Mouse (Mus musculus) erythroblast, adult 5-6 weeks (primary cell): ENCODE measurements around the gene Spag7. TPM values are rescaled to one million over a fixed set of nuclear protein-coding genes. Genes with fewer than 3 reads are reported as not detected.

Source experiments
- ATAC-seq: replicated peaks from 2 replicates; pipeline ENCODE4 v1.8.0; 2016; ENCODE audit warnings: moderate number of reproducible peaks, mild to moderate bottlenecking, moderate TSS enrichment, inconsistent platforms; ENCODE audit not compliant: poor library complexity, low FRiP score, severe bottlenecking
- total RNA-seq, 2 experiments: library from RNA; stranded (forward) in 1 of 2; stranded (reverse) in 1 of 2; fragments of 150-400 nt in 1 of 2; fragments of 200-764, 138-1000 nt in 1 of 2; gene quantifications; 2 replicates each; pipeline versions ENCODE4 v1.2.3 to v1.2.4; 2015 to 2017; ENCODE audit warnings: low replicate concordance in 2 of 2

Spag7 gene
- total RNA-seq, 2 experiments from 2014 or later, result 10.6 to 21.4 TPM

DNA sequence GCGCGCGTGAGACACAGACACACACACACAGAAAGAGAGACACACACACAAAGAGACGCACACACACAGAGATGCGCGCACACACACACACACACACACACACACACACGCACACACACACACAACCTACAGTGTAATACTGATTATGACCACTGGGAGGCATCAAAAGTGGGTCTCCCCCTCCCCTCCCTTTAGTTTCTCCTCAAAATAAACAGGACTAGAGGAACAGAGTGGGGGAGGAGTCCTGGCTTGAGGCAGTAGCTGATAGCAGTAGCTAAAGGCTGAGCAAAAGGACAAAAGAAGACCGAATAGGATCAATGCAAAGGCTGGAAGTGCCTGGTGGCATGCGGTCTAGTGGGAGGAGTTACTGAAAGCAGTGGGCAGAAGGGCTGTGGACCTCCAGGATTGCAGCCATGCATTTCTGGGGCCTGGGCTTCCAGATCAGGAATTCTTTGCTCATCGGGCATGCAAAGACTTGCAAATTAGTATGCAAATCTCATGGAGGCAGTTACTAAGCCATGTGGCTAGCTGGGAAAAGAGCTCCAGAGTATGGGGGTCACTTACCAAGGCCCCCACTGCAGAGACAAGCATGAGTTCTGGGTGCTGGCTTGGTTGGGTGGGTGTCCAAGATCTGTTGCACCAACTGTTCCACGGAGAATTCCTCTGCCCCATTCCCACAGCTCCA is 12.8 kb upstream of the Spag7 start:
- no peak for ATAC-seq

DNA sequence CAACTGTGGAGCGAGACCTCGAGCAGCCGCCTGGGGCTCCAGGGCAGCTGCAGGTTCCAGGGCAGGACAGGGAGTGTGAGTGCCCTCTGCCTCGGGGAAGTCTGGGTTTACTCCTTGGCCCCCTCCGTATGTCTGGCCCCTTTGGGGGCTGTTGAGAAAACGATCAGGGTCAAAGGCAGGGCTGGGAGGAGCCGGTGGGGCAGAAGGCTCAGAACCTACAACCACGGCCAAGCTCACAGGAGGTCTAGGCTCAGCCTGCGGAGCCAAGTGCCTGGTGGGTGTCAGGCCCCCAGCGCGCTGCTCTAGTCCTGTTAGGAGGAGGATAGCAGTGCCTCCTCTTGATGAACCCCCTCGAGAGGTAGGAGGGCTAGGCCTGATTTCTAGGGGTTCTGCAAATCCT is 12.0 kb upstream of the Spag7 start:
- no peak for ATAC-seq

DNA sequence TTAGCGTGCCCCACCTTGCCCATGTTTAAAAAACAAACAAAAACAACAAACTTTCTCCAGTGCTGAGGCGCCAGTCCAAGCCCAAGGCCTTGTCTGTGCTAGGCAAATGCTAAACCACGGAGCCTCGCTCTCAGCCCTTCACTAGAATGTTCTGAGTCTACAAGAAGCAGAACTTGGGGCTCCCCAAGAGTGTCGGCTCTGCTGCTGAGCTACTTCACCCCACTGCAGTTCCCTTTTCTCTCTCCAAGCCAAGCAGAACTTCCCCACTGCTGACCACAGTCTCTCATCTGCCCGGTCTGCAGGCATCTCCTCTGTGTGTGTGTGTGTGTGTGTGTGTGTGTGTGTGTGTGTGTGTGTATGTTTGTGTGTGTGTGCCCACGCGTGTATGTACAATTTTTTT is 10.7 kb upstream of the Spag7 start:
- ATAC-seq, result no peak

DNA sequence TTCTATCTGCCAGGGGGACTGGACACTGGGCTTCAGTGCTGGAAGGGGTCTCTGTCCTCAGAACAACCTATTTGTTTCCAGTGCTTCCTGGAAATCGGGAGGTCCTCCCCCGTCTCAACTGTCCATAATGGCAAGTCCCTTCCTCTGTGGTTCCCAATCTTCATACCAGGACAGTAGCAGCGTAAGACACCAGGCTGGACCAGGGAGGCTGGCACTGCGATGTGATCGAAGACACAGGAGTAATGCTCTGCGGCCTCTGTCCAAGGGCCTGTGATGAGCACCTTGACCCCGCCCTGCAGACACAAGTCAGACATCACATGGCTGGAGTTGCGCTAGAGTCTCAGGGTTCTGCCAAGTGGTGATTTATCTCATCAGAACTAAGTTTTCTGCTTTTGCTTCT is 10.1 kb upstream of the Spag7 start:
- ATAC-seq, result no peak

DNA sequence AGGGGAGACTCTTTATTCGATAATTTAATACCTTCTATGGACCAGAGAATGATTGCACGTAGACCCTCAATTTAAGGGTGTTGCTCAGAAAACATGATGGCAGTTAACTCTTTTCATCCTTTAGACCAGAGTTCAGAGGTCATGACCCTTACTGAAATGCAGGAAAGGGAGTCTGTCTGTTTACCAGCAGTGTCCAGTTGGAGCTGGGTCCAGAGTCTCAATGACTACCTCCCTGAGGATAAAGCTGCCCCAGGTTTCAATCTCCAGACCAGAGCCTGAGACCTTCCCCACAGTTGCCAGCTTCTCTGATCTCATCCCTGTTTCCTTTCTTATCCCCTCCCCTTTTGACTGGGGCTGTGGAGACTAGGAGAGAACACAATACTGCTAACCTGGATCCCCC is 9.4 kb upstream of the Spag7 start:
- no peak for ATAC-seq

DNA sequence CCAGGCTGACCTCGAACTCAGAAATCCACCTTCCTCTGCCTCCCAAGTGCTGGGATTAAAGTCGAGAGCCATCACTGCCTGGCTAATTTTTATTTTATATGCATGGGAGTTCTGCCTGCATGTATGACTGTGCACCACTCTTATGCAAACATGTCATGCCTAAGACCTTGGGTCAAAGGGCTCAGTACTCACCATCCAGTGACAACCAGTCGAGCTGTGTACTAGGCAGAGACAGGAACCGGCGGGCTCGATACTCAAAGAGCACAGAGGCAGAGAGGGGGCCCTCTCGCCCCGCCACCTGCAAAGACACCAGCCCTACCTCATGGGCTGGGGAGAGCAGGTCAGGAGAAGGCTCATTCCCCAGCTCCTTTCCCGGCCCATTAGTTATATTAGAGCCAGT is 8.9 kb upstream of the Spag7 start:
- no peak for ATAC-seq

DNA sequence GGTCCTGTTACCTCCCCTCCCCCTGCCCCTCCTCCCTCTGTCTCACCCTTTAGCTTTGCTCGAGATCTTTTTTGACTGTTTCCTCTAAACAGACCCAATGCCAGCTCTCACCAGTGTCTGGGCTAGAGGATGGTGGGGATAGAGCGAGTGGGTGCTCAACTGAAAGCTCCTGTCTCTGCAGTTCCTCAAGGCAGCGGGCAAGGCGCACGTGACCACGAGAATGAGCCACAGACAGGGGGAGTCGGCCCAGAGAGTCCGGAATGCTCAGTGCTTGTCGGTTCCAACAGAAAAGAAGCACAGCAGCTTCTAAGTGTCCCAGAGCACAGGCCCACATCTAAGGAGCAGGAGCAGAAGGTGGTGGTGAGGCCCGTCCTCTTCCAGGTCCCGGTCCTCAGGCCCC is 5.3 kb upstream of the Spag7 start:
- ATAC-seq, result no peak

DNA sequence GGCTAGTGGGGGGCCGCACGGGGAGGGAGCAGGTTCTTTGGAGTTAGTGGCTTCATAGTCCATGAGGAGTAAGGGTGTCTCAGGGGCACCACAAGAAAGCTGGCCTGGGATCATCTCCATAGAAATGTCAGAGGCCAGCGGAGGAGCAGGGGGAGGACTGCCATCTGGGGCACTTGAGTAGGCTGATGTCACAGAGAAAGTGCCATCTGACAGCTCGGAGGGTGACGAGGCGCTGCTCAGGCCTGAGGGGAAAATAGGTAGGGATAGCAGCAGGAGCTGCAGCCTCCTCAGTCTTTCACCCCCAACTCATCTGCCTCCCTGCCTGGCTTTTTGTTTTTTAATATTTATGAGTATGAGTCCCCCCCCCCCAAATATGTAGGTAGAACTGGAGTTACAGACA is 4.8 kb upstream of the Spag7 start:
- ATAC-seq, result no peak

DNA sequence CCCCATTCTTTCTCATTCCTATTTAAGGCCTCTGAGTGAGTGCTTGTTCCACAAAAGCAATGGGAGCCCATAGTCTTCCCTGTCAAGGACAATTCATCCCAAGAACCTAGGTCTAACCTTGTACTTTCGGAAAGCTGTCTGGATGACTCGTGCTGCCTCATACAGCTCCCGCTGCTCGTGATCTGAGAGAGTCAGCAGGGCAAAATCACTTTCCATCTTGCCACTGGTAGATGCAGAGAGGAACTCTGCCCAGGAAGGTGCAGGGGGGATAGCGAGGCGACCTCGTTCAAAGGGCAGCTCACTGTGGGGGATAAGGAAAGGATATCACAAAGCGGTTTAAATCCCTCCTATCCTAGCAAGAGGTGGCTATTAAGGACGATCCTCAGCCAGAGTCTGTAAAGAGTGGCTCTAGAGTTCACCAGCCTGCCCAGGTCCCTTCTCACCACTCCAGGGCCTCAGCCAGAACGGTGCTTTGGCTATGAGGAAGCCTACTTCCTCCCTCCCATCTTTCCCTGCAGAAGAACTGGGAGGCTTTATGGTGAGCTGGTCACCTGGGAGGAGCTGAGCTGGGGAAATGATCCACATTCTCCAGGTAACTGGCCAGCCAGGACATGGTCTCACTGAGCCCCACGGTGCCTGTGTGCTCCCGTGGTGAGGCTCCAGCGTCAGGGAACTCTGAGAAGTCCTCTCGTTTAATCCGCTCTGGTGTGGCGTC is 2.3 kb upstream of the Spag7 start:
- ATAC-seq, result no peak

DNA sequence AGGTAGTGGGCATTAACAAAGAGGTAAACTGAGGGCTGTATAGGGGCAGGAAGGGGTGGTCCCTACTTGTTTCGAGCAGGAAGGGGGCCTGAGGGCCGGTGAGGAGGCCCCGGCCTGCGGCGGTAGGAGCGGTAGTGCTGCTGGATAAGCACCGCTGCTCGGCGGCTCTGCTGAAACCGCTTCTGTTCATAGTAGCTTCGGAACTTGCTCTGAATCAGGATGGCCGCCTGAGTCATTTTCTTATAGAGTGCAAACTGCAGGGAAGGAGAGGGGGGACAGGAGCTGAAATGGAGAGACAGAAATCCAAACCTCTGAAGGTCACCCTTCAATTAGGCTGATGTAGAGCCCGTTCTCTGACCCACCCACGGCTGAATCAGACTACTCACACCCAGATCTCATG is 1.3 kb upstream of the Spag7 start:
- no peak for ATAC-seq

DNA sequence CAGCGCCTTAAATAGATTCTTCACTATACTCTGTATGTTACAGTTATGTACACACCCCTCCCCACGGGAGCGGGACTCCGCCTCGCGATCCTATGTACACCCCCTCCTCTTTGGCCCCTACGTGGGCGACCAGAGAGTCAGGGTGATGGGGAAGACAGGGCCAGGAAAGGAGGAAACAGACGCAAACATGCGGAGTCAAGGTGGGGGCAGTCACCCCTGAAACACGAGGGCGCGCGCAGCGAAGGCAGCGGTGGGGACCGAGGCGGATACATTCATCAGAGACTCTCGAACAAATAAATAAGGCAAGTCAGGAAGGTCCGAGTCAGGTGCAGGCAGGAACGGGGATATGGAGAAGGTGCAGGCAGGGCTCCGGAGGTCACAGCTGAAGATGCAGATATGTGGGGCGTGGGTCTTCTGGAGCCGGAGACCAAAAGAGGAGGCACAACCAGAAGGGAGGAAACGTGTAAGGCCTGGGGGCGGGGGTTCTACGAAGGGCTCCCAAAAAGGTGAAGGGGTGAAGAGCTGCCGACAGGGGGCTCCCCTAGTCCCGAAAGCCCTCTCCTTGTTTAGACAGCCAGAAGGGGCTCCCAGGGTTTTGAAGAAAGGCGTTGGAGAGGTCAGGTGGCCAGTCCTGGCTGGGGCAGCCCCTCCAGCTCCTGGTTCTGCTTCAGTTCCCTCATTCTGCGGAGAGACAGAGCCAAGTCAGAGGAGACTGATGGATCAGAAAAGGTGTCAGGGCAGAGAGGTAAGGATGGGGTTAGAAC is 548 bp upstream of the Spag7 start:
- ATAC-seq, result peak; percentile 19

DNA sequence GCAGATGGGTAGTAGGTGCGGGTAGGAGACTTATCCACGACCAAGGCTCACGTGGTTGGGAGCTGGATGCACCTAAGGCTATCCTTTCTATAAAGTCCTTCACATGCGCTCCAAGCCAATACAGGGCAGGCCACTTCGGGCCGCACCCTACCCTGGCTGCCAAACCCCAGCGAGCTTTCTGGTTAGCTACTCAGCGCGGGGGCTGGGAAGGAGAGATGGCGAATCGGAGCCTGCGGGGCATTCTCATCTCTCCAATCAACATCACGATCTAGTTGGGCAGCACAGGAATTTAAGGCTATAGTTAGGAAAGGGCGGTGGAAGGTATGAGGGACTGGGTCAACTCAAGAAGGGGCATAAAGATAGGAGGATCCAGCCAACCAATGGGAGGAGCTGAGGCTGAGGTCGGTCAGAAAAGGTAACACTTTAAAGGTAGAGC is 863 bp downstream of the Spag7 start:
- peak; percentile 56 for ATAC-seq

DNA sequence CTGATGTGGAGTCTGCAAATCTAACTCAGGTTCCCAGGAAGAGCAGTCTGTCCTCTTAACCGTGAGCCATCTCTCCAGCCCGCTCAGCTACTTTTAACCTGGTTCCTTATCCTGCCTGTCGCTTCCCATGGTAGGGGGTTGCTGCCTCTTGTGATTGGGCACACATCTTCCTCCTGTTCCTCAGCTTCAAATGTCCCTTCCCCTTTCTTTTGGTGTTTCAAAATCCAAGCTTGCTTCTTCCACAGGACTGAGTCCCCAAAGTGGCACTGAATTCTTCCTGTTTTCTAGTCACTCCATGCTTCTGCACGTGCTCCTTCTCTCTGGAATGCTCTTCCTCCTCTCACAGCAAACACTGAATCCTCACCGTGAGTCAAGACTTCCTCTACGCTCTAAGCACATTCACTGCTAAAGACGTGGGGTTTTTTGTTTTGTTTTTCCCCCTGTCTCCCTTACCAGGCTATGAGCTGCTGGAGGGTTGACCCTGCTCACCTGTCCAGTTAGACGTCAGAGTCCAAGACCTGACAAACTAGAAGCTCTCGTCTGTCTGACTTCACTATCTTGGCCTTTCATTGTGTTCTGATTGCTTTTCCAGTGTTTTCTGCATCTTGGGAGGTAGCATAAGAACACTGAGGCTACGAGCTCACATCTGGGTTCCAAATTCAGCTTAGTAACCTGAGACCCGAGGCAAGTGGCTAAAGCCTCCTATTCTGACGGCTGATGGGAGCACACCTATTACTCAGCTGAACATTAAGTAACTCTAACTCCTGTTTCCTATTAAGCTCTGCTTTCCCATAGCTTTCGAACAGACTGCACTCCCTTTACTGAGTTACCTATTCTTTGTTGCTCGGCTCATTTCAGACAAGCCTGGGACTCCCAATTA is 1.7 kb downstream of the Spag7 start:
- no peak for ATAC-seq

DNA sequence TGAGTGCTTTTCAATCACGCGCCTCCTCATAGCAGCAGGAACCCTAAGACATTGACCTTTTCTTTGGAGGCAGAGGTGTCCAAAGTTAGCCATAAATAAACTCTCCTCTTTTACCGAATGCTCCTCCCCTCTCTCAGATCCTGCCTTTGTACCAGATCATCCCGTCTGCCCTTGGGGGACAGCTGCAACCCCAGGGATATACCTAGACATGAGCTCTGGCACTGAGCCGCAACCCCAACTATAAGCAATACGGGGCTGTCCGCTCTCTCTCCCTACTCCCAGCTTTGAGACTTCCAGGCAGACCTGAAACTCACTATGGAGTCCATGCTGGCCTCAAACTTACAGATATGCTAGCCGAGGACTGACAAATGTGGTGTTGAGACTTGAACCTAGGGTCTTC is 2.5 kb downstream of the Spag7 start:
- ATAC-seq, result no peak

DNA sequence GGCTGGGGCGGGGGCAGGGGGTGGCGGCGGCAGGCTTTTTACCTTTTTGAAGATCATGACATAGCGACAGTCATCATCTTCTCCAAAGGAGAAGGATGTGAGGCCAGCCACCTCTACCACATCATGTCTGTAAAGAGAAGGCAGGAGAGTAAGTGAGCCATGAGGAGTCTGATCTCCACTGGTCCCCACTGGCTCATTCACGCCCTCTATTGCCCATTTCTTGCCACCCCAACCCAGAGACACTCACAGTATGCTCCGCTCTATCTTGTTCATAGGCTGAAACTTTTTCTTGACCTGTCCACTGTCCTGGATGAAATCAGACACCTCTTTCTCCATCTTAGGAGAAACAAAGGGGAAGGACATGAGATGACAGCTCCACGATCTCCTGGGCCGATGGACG is 4.5 kb downstream of the Spag7 start:
- ATAC-seq, result no peak

DNA sequence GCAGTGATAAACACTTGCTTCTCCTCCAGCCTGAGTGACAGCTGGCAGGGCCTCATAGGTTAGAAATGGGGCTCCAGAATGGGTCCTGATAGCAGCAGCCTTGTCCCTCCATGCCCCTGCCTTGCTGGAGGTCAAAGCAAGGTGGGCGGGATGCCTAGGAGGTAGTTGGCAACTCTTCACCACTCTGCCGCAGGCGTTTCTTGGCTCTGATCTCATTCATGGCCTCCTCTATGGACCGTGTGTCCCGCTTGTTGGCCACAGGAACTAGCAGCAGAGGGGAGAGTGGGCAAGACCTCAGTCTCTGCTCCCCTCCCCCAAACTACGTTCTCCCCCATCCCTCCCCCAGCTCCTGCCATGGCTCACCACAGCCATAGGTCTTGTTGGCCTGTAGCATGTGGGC is 5.3 kb downstream of the Spag7 start:
- no peak for ATAC-seq

DNA sequence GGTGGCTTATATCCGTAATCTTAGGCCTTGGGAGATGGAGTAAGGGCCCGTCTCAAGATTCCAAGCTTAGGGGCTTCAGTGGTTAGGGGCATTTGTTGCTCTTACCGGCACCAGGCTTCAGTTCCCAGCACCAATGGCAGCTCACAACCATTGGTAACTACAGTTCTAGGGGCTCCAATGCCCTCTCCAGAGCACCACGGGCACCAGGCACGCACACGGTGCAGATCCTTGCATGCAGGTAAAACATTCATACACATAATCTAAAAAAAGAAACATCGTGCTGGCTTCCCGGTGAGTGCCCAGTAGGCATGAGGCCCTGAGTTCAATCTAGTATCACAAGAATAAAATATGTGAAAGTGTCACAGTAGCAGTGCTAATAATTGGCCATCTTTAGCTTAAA is 6.1 kb downstream of the Spag7 start:
- no peak for ATAC-seq

DNA sequence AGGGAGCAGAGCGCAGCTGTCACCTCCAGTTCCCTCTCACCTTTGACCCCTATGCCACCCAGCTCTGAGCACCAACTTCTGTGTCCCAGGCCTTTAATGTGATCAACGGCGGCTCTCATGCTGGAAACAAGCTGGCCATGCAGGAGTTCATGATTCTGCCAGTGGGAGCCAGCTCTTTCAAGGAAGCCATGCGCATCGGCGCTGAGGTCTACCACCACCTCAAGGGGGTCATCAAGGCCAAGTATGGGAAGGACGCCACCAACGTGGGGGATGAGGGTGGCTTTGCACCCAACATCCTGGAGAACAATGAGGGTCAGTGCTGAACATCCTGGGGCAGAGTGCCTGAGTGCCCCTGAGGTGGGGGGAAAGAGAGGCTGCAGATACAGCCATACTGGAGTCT is 8.6 kb downstream of the Spag7 start:
- no peak for ATAC-seq

DNA sequence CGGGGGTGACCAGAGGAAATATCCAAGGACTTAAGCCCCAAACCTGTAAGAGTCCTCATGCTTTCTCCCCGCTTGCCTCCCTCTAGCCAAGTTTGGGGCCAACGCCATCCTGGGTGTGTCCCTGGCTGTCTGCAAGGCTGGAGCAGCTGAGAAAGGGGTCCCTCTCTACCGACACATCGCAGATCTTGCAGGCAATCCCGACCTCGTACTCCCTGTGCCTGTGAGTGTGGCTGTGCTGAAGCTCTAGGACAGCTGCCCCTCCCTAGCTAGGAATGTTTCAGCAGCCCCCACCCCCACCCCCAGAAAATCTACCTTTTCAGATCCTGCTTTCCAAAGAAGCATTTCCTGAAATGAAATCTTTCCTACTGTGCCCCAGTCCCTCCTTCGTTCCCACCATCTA is 10.3 kb downstream of the Spag7 start:
- ATAC-seq, result no peak

DNA sequence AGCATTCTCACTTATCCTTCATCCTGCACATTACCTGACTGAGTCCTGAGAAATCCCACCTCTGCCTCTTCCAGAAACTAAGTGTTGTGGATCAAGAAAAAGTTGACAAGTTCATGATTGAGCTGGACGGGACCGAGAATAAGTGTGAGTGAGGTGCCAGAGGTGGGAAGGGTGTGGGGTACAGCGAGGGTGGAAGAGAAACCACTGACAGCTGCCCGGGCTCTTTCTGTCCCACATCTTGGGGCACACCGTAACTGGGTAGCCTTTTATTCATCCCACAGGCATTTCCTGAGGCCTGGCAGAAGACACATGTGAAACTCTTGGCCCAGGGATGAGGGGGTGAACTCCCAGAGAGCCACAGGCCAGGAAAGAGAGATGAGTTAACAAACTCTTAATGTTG is 10.7 kb downstream of the Spag7 start:
- ATAC-seq, result no peak
